Comparison of ENCODE assay signal across 39 mouse cellular contexts in the genomic region with DNA sequence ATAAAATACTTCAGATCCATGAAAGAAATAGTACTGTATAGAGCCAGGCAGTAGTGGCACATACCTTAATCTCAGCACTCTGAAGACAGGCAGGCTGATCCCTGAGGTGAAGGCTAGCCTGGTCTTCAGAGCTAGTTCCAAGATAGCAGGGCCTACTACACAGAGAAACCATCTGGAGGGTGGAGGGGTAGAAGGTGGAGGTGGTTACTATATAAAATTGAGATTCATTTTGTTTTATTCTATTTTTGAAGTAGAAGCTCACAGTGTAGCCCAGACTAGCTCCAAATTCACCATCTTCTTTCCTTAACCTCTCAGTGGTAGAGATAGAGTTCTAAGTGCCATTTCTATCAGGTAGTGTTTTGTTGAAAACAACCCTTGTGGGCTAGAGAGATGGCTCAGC. TPM values are rescaled to one million over a fixed set of nuclear protein-coding genes. Genes with fewer than 3 reads are reported as not detected.
"Had no signal": no experiment of that assay in that cellular context is flagged by ENCODE, and none has a peak within 500 bp of the region (broad histone marks: within the 10 kb centered on the region; RNA-seq: fewer than 3 reads in every experiment).

No protein-coding gene starts in this region.

- ATAC-seq: hindbrain, embryonic 16.5 days; hindbrain, postnatal 0 days; inflammation-experienced regulatory T-cells, adult 6 months; intestine, embryonic 15.5 days; intestine, embryonic 16.5 days; intestine, postnatal 0 days had no signal

- DNase-seq: heart, postnatal 10 days; heart, postnatal 14 days; heart, postnatal 36 days; heart, postnatal 4 days; kidney, adult 11 months; kidney, adult 18-20 months; kidney, adult 2 months; kidney, adult 8-10 months; kidney, adult 9 months; kidney, postnatal 10 days; kidney, postnatal 14 days; kidney, postnatal 25 days; kidney, postnatal 36 days; kidney, postnatal 4 days; layer of hippocampus, adult 9-11 months; layer of hippocampus, postnatal 36 days had no signal

- H3K4me3 ChIP-seq: heart, embryonic 10.5 days; heart, embryonic 12.5 days; heart, embryonic 13.5 days; heart, embryonic 15.5 days; hindbrain, embryonic 10.5 days; hindbrain, embryonic 12.5 days; hindbrain, embryonic 13.5 days; hindbrain, embryonic 15.5 days; intestine, embryonic 15.5 days; kidney, embryonic 15.5 days; left cerebral cortex, adult 2 months had no signal

- H3K27ac ChIP-seq: heart, embryonic 10.5 days; heart, embryonic 13.5 days; heart, embryonic 15.5 days; hindbrain, embryonic 10.5 days; hindbrain, embryonic 12.5 days; hindbrain, embryonic 13.5 days; hindbrain, embryonic 14.5 days; hindbrain, embryonic 15.5 days; hindbrain, postnatal 0 days; intestine, embryonic 15.5 days; kidney, embryonic 15.5 days; kidney, postnatal 0 days; left cerebral cortex, adult 2 months had no signal

RNA-seq across cellular contexts. Expression of gene Gm43738, which starts 33.6 kb away (rescaled TPM):
- total RNA-seq: heart, postnatal 10 days; heart, postnatal 14 days; heart, postnatal 25 days; heart, postnatal 36 days; heart, postnatal 4 days; hematopoietic stem cell, adult 5-6 weeks; hindbrain, postnatal 0 days; layer of hippocampus, postnatal 14 days; layer of hippocampus, postnatal 25 days; layer of hippocampus, postnatal 36 days; left cerebral cortex, adult 18-20 months; left cerebral cortex, adult 2 months had no signal
